Mouse (Mus musculus): Measurements from ENCODE around the gene Pdlim3.
A peak's percentile ranks its signal among the peaks of the same experiment; 100 is the strongest.

Pdlim3 gene

GRCm38 (mm10) chr8:45905591-45906250 lies 20.5 kb downstream of the Pdlim3 start:
- no peak for DNase-seq

GRCm38 (mm10) chr8:45906251-45906619 lies 21.0 kb downstream of the Pdlim3 start:
- no peak for DNase-seq

- DNase-seq = no peak
Measured at GRCm38 (mm10) chr8:45913707-45914106, 28.4 kb downstream of the Pdlim3 start.

- DNase-seq = peak; percentile 25 to 60
Measured at GRCm38 (mm10) chr8:45916496-45916895, 31.2 kb downstream of the Pdlim3 start.

- peak; percentile 58 to 59 for DNase-seq
Measured at GRCm38 (mm10) chr8:45917040-45917679, 31.9 kb downstream of the Pdlim3 start.

- DNase-seq = no peak
Measured at GRCm38 (mm10) chr8:45918891-45919290, 33.6 kb downstream of the Pdlim3 start.

GRCm38 (mm10) chr8:45920392-45920791 lies 35.1 kb downstream of the Pdlim3 start:
- DNase-seq = no peak

GRCm38 (mm10) chr8:45922116-45922515 lies 36.9 kb downstream of the Pdlim3 start:
- DNase-seq = no peak

GRCm38 (mm10) chr8:45934582-45935014 lies 49.3 kb downstream of the Pdlim3 start, which contains the start of gene Ccdc110:
Gene Ccdc110 (plus strand): TSS chr8:45934619.
- peak; percentile 89 to 93 for DNase-seq

- DNase-seq = no peak
Measured at GRCm38 (mm10) chr8:45936986-45937385, 51.7 kb downstream of the Pdlim3 start.

GRCm38 (mm10) chr8:45946283-45946682 lies 61.0 kb downstream of the Pdlim3 start:
- no peak for DNase-seq

- no peak for DNase-seq
Measured at GRCm38 (mm10) chr8:45950622-45951021, 65.4 kb downstream of the Pdlim3 start.

All from lung, adult 18-20 months (tissue).